Mouse (Mus musculus): ENCODE measurements around the gene Jmjd8.

DNA sequence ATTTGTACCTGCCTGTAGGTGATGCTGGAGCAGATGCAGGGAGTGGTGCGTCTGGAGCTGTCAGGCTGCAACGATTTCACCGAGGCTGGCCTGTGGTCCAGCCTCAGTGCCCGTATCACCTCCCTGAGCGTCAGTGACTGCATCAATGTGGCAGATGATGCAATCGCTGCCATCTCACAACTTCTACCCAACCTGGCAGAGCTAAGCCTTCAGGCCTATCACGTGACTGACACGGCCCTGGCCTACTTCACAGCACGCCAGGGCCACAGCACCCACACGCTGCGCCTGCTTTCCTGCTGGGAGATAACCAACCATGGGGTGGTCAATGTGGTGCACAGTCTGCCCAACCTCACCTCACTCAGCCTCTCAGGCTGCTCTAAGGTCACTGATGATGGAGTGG lies 11.0 kb upstream of the Jmjd8 start:
- TF ChIP-seq CTCF (IDR thresholded peaks at IDR 0.05; ENCODE audit: control insufficient read depth, insufficient read depth, low read length) (no peak), POLR2A (IDR thresholded peaks at IDR 0.05; ENCODE audit: borderline replicate concordance, control insufficient read depth, low read depth, low read length) (no peak)
